Mouse (Mus musculus) liver, postnatal 0 days (tissue): ENCODE measurements around the gene Hoxa6. TPM values are rescaled to one million over a fixed set of nuclear protein-coding genes. Genes with fewer than 3 reads are reported as not detected.

ENCODE experiments used
- ATAC-seq: fragments of 200-750 bp; cut with Nextera tagmentation; 2 replicates; pipeline ENCODE4 v1.8.0; 2017; ENCODE audit warnings: mild to moderate bottlenecking, moderate library complexity
- DNase-seq: peaks from one replicate; pipeline ENCODE4 v3.0.0-alpha.2; 2016
- H3K27ac ChIP-seq: fragments of 300-500 bp; sonication (generic); 2 replicates; pipeline ENCODE4 v1.5.1; 2014; ENCODE audit warnings: antibody characterized with exemption, moderate library complexity, mild to moderate bottlenecking, low read depth
- H3K27me3 ChIP-seq: fragments of 300-500 bp; sonication (generic); 2 replicates; pipeline ENCODE4 v1.6.1; 2014; ENCODE audit warnings: low read length, control low read depth, mixed read lengths; ENCODE audit not compliant: insufficient read depth
- H3K36me3 ChIP-seq: fragments of 300-500 bp; sonication (generic); replicated peaks from 2 replicates; pipeline ENCODE4 v1.6.1; 2014; ENCODE audit warnings: mild to moderate bottlenecking, control low read depth, low read length, moderate library complexity, mixed read lengths; ENCODE audit not compliant: insufficient read depth
- H3K4me1 ChIP-seq: fragments of 300-500 bp; sonication (generic); 2 replicates; pipeline ENCODE4 v1.6.1; 2014; ENCODE audit warnings: antibody characterized with exemption, mild to moderate bottlenecking, control low read depth; ENCODE audit not compliant: insufficient read depth
- H3K4me2 ChIP-seq: fragments of 300-500 bp; sonication (generic); 2 replicates; pipeline ENCODE4 v1.6.1; 2014; ENCODE audit warnings: low read depth, mild to moderate bottlenecking, low read length, moderate library complexity, mixed read lengths
- H3K4me3 ChIP-seq: fragments of 300-500 bp; sonication (generic); 2 replicates; pipeline ENCODE4 v1.5.1; 2014; ENCODE audit warnings: low read depth, low read length
- H3K9ac ChIP-seq: fragments of 300-500 bp; sonication (generic); replicated peaks from 2 replicates; pipeline ENCODE4 v1.6.1; 2014; ENCODE audit warnings: mild to moderate bottlenecking, moderate library complexity
- H3K9me3 ChIP-seq: fragments of 300-500 bp; sonication (generic); 2 replicates; pipeline ENCODE4 v1.6.1; 2016; ENCODE audit warnings: mild to moderate bottlenecking, control low read depth, low read length, mixed read lengths
- CTCF ChIP-seq: sonication (generic); IDR thresholded peaks from 2 replicates; pipeline ENCODE4 v1.5.1; 2016; ENCODE audit warnings: antibody characterized with exemption, low read depth
- EP300 ChIP-seq: IDR thresholded peaks from 2 replicates; pipeline ENCODE4 v1.6.1; 2016; ENCODE audit warnings: antibody characterized with exemption, low read depth, mild to moderate bottlenecking
- WGBS: fragments of 180-500 bp; shearing (Covaris S2); extraction: QIAGEN DNeasy Blood & Tissue Kit; methylation state at CpG from one replicate; pipeline ENCODE4 v1.1.7; 2014; ENCODE audit not compliant: insufficient replicate concordance; 5-methylcytosine and 5-hydroxymethylcytosine counted together
- polyA plus RNA-seq: library from polyadenylated mRNA; unstranded; fragments of >200 nt; fragmentation: Nextera tagmentation; extraction: Ambion mirVana; gene quantifications from 2 replicates; pipeline ENCODE4 v1.2.1, GENCODE M21; 2015

Hoxa6 gene
- polyA plus RNA-seq, 1 experiment from 2014 or later, result not detected

DNA sequence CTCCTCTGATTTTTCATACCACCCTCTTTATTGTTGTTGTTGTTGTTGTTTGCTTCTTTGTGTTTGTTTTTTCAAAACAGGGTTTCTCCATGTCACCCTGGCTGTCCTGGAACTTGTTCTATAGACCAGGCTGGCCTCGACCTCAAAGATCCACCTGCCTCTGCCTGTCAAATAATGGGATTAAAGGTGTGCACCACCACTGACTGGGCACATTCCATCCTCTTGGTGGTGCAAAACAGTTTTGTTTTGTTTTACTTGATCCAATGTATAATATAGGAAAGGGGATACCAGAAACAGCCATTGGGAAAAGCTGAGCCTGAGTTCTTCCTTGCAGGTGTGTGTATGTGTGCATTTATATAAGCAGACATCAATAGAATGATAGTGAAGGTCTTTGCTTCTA lies 22.0 kb downstream of the Hoxa6 start:
- Histone ChIP-seq H3K9ac (no peak overlapping the region), H3K4me1 (peaks cover 8% of the 10 kb centered on the region; the same call in 1 of the 2 replicates), H3K27me3 (peaks cover 66% of the 10 kb centered on the region), H3K9me3 (no peaks in the 10 kb centered on the region), H3K27ac (no peak overlapping the region), H3K36me3 (no peaks in the 10 kb centered on the region), H3K4me3 (no peak overlapping the region), H3K4me2 (no peak overlapping the region)
- 46% methylated on average over 1 of the region's 1 CpGs for WGBS
- DNase-seq, result no peak
- no peak for TF ChIP-seq EP300
- TF ChIP-seq CTCF, result no peak
- ATAC-seq, result no peak

DNA sequence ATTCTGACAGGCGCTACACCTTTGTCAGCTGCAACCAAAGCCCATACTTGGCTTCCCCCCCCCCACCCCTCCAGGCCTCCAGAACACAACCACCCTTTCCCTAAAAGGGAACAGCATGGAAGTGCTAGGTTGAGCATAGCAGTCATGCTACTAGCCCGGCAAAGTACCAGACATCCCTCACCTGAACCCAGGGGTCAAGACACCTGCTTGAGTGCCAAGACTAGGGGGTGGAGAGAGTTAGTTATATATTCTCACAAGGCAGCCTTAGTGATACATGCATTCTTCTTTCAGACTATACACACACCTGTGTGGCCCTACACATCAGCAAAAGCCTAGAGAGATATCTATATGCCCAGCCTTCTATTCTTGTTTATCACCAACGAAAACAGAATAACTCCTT lies 22.7 kb downstream of the Hoxa6 start:
- peaks cover 63% of the 10 kb centered on the region for H3K27me3 ChIP-seq
- no peak overlapping the region for H3K9ac ChIP-seq
- no peaks in the 10 kb centered on the region for H3K9me3 ChIP-seq
- ATAC-seq (no peak), DNase-seq (no peak)
- no peaks in the 10 kb centered on the region for H3K36me3 ChIP-seq
- WGBS, result 42% methylated on average over 3 of the region's 3 CpGs
- H3K4me1 ChIP-seq, result peaks cover 8% of the 10 kb centered on the region; the same call in 1 of the 2 replicates
- no peak overlapping the region for H3K4me2 ChIP-seq
- no peak overlapping the region for H3K4me3 ChIP-seq
- TF ChIP-seq CTCF (no peak), EP300 (no peak)
- no peak overlapping the region for H3K27ac ChIP-seq

DNA sequence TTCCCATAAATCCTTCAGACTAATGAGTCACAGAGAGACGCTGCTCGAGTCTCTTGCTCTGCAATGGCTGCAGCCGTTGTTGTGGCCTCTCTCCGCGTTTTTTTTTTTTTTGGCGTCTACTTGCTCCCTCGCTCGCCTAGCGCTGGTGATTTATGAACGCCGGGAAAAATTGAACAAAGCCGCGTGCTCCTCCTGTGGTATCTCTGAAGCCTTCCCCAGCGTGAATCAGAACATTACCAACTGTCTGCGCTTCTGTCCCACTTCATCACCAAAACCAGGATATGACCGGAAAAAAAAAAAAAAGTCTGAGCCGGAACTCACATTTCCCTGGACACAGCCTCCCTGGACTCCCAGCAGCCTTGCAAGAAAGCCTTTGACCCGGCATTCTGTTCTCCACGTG lies 23.3 kb downstream of the Hoxa6 start:
- TF ChIP-seq EP300 (no peak), CTCF (no peak)
- Histone ChIP-seq H3K9ac (no peak overlapping the region), H3K4me1 (peaks cover 8% of the 10 kb centered on the region; the same call in 1 of the 2 replicates), H3K9me3 (no peaks in the 10 kb centered on the region), H3K4me3 (no peak overlapping the region), H3K4me2 (no peak overlapping the region), H3K27ac (no peak overlapping the region), H3K36me3 (no peaks in the 10 kb centered on the region), H3K27me3 (peaks cover 59% of the 10 kb centered on the region)
- no peak for DNase-seq
- ATAC-seq, result no peak
- WGBS, result 27% methylated on average over 19 of the region's 19 CpGs

DNA sequence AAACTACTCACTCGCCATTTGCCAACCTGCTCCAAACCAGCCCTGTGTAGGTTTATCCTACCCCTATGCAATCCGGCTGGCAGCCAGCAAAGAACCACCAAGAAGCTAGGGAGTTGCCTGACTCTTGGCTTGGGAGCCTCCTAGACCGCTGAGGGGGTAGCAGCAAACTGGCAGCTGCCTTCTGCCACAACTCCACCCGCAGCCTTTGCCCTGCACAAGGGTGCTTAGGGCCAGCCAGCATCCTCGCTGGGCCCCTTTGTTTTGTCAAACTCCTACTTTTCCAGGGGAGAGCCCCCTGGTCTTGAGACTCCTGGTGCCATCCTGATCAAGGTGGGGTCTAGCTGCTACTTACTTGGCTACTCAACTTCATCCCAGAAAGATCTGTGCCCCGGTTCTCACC lies 23.9 kb downstream of the Hoxa6 start:
- Histone ChIP-seq H3K36me3 (no peaks in the 10 kb centered on the region), H3K27me3 (peaks cover 59% of the 10 kb centered on the region), H3K4me1 (peaks cover 8% of the 10 kb centered on the region; the same call in 1 of the 2 replicates), H3K27ac (no peak overlapping the region), H3K9me3 (no peaks in the 10 kb centered on the region), H3K4me2 (no peak overlapping the region), H3K4me3 (no peak overlapping the region), H3K9ac (no peak overlapping the region)
- TF ChIP-seq EP300 (no peak), CTCF (no peak)
- DNase-seq, result no peak
- 62% methylated on average over 6 of the region's 6 CpGs for WGBS
- no peak for ATAC-seq

DNA sequence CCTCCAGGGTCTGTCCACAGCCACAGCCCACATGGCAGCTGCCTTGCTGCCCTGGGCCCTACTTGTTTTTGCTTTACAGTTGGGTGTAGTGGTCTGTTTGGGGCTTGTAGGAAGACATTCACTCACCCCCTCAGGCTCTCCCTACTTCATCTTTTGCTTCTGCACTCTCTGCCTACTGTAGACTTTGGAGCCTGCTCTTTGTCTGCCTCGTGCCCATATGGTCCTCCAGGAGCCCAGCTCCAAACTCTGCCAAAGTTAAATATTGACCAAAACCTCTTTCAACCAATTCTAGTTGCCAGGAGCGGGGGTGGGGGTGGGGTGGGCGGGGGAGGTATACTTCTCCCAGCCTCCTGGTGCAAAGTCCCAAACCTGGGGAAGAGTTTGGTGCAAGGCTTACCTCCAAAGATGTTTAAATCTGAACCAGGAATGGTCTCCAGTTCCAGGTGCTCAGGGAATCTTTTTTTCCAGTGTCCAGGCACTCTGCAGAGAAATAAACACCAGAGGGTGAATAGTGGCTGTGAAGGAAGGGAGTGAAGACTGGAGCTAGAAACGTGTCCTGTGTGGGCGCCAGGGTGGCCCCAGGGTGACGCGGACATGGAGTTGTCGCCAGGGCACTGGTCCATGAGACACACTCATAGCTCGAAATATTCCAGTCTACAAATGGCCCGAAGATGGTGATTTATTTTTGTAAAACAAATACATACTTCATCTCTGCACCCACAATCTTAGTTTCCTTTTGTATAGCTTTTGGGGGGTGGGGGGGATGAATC lies 25.0 kb downstream of the Hoxa6 start:
- 57% methylated on average over 10 of the region's 10 CpGs for WGBS
- ATAC-seq (no peak), DNase-seq (no peak)
- Histone ChIP-seq H3K36me3 (no peaks in the 10 kb centered on the region), H3K4me2 (no peak overlapping the region), H3K27me3 (peaks cover 55% of the 10 kb centered on the region), H3K9me3 (no peaks in the 10 kb centered on the region), H3K4me1 (peaks cover 8% of the 10 kb centered on the region; the same call in 1 of the 2 replicates), H3K9ac (no peak overlapping the region), H3K27ac (no peak overlapping the region), H3K4me3 (no peak overlapping the region)
- TF ChIP-seq EP300, result no peak
- no peak for TF ChIP-seq CTCF

DNA sequence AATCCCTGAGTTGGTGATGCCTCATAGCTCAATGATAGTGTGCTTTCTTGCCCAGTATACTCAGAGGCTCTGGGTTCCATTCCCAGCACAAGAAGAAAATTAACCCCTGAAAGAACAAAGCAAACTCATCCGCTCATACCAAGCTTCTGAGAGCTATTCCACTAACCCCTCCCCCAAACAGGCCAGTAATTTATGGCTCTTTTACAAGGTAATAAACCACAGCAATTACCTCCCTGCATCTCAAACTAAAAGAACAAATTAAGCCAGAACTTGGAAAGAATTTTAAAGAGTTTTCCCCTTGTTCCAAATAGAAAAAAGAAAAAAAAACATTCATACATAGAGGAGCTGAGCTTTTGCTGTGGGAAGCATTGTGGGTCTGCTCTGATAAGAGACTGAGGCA lies 25.7 kb downstream of the Hoxa6 start:
- TF ChIP-seq EP300 (no peak), CTCF (no peak)
- DNase-seq (no peak), ATAC-seq (no peak)
- Histone ChIP-seq H3K4me3 (no peak overlapping the region), H3K4me2 (no peak overlapping the region), H3K9ac (no peak overlapping the region), H3K27ac (no peak overlapping the region), H3K4me1 (peaks cover 8% of the 10 kb centered on the region; the same call in 1 of the 2 replicates), H3K27me3 (peaks cover 53% of the 10 kb centered on the region), H3K9me3 (no peaks in the 10 kb centered on the region), H3K36me3 (no peaks in the 10 kb centered on the region)
- WGBS, result 75% methylated on average over 1 of the region's 1 CpGs
